Mouse (Mus musculus) heart, postnatal 0 days (tissue): ENCODE results near the gene Ip6k3.

Source experiments
- CTCF ChIP-seq: IDR thresholded peaks from 2 replicates; pipeline ENCODE4 v1.5.1; 2016; ENCODE audit warnings: antibody characterized with exemption, control low read depth, low read depth
- EP300 ChIP-seq: IDR thresholded peaks from 2 replicates; pipeline ENCODE4 v1.6.1; 2016; ENCODE audit warnings: antibody characterized with exemption, low read depth

GRCm38 (mm10) chr17:27144152-27144551 lies 23.4 kb downstream of the Ip6k3 start:
- TF ChIP-seq EP300 (no peak), CTCF (no peak)
